Mouse (Mus musculus) lung, adult 2 months (tissue): ENCODE data around the gene Btnl9. TPM values are rescaled to one million over a fixed set of nuclear protein-coding genes. Genes with fewer than 3 reads are reported as not detected.
"Not testable (repeated sequence)": the region's sequence is repeated elsewhere in the genome, so short reads cannot be mapped to it uniquely, and the experiment has no call there.

ENCODE experiments used
- DNase-seq: peaks from one replicate; pipeline ENCODE4 v3.0.0; 2022
- H3K4me1 ChIP-seq: fragments of 200-500 bp; 2 replicates; pipeline ENCODE4 v1.6.1; 2011; ENCODE audit warnings: low read length; ENCODE audit not compliant: control insufficient read depth, insufficient read depth
- H3K4me3 ChIP-seq: fragments of 200-500 bp; replicated peaks from 2 replicates; pipeline ENCODE3; 2011; ENCODE audit warnings: low read depth, mild to moderate bottlenecking, control low read depth, low read length; ENCODE audit errors: extremely low read depth
- CTCF ChIP-seq: fragments of 200-500 bp; IDR thresholded peaks from 2 replicates; pipeline ENCODE4 v1.5.1; 2011; ENCODE audit warnings: mild to moderate bottlenecking, low read length, control low read depth; ENCODE audit not compliant: insufficient read depth
- POLR2A ChIP-seq: fragments of 200-500 bp; IDR thresholded peaks from 2 replicates; pipeline ENCODE4 v1.6.1; 2011; ENCODE audit warnings: low read depth, mild to moderate bottlenecking, control low read depth, low read length, borderline replicate concordance; ENCODE audit errors: extremely low read depth
- WGBS: fragments of 180-500 bp; shearing (Covaris S2); methylation state at CpG from one replicate; pipeline ENCODE4 v1.1.7; 2018; 5-methylcytosine and 5-hydroxymethylcytosine counted together
- polyA plus RNA-seq: library from polyadenylated mRNA; depleted of rRNA; stranded (reverse); fragments of >200 nt; gene quantifications from 2 replicates; pipeline ENCODE4 v1.2.3, GENCODE M21; 2012

Btnl9 gene
- polyA plus RNA-seq, 1 experiment, result 1.6 TPM

- DNase-seq, result no peak
- Histone ChIP-seq H3K4me1 (peaks cover 12% of the 10 kb centered on the region), H3K4me3 (peak overlapping the region; percentile 95)
- TF ChIP-seq POLR2A (peak; percentile 31; the same call in 1 of the 2 replicates), CTCF (no peak)
- under 1% methylated on average over 24 of the region's 24 CpGs for WGBS
These were observed 17.0 kb upstream of the Btnl9 start for GRCm38 (mm10) chr11:49203771-49204497.

- peak; percentile 91 for DNase-seq
- under 1% methylated on average over 47 of the region's 47 CpGs for WGBS
These were observed 16.3 kb upstream of the Btnl9 start, which contains the start of gene Zfp62 for GRCm38 (mm10) chr11:49203129-49203768. Gene Zfp62 (plus strand): TSS chr11:49203292.

GRCm38 (mm10) chr11:49202523-49203061 lies 15.6 kb upstream of the Btnl9 start:
- H3K4me3 ChIP-seq, result peak overlapping the region; percentile 95
- WGBS, result 1% methylated on average over 10 of the region's 10 CpGs
- H3K4me1 ChIP-seq, result peaks cover 12% of the 10 kb centered on the region
- TF ChIP-seq CTCF, result no peak
- TF ChIP-seq POLR2A, result no peak; the same call in 1 of the 2 replicates
- no peak for DNase-seq

More at GRCm38 (mm10) chr11:49203129-49203768, 16.3 kb upstream of the Btnl9 start, which contains the start of gene Zfp62:
- TF ChIP-seq POLR2A (peak; percentile 45; the same call in 1 of the 2 replicates), CTCF (no peak)
- Histone ChIP-seq H3K4me3 (peak within 1 kb of the TSS; percentile 95), H3K4me1 (peaks cover 12% of the 10 kb centered on the region)

GRCm38 (mm10) chr11:49202071-49202470 lies 15.1 kb upstream of the Btnl9 start:
- WGBS, result 34% methylated on average over 2 of the region's 2 CpGs
- peaks cover 12% of the 10 kb centered on the region for H3K4me1 ChIP-seq
- no peak for TF ChIP-seq POLR2A
- no peak for TF ChIP-seq CTCF
- H3K4me3 ChIP-seq, result peak overlapping the region; percentile 4
- no peak for DNase-seq

GRCm38 (mm10) chr11:49201142-49201541 lies 14.2 kb upstream of the Btnl9 start:
- H3K4me1 ChIP-seq, result peaks cover 12% of the 10 kb centered on the region
- TF ChIP-seq POLR2A (no peak), CTCF (no peak)
- no peak overlapping the region for H3K4me3 ChIP-seq
- no peak for DNase-seq

- H3K4me1 ChIP-seq, result peaks cover 12% of the 10 kb centered on the region
- no peak for TF ChIP-seq CTCF
- no peak for TF ChIP-seq POLR2A
- DNase-seq, result no peak
- no peak overlapping the region for H3K4me3 ChIP-seq
These were observed 13.7 kb upstream of the Btnl9 start for GRCm38 (mm10) chr11:49200666-49201065.

- DNase-seq, result peak; percentile 14
- TF ChIP-seq POLR2A (no peak), CTCF (no peak)
- Histone ChIP-seq H3K4me1 (no peaks in the 10 kb centered on the region), H3K4me3 (no peak overlapping the region)
- 44% methylated on average over 7 of the region's 7 CpGs for WGBS
These were observed 8.9 kb upstream of the Btnl9 start for GRCm38 (mm10) chr11:49195819-49196322.

- not testable (repeated sequence) for DNase-seq, H3K4me3 ChIP-seq, H3K4me1 ChIP-seq
- 85% methylated on average over 9 of the region's 9 CpGs for WGBS
These were observed 7.8 kb upstream of the Btnl9 start for GRCm38 (mm10) chr11:49194771-49195170.

GRCm38 (mm10) chr11:49191083-49191482 lies 4.1 kb upstream of the Btnl9 start:
- WGBS, result 23% methylated on average over 2 of the region's 2 CpGs
- no peak for TF ChIP-seq POLR2A
- no peak for TF ChIP-seq CTCF

GRCm38 (mm10) chr11:49189737-49190136 lies 2.8 kb upstream of the Btnl9 start:
- Histone ChIP-seq H3K4me1 (no peaks in the 10 kb centered on the region), H3K4me3 (no peak overlapping the region)
- 1% methylated on average over 7 of the region's 7 CpGs for WGBS
- TF ChIP-seq CTCF, result peak; percentile 40; the same call in 1 of the 2 replicates
- TF ChIP-seq POLR2A, result no peak
- DNase-seq, result peak; percentile 66

More at GRCm38 (mm10) chr11:49191083-49191482, 4.1 kb upstream of the Btnl9 start:
- no peak overlapping the region for H3K4me3 ChIP-seq
- H3K4me1 ChIP-seq, result no peaks in the 10 kb centered on the region
- DNase-seq, result no peak
